Mouse (Mus musculus): Measurements from ENCODE around the gene Ppard. TPM values are rescaled to one million over a fixed set of nuclear protein-coding genes. Genes with fewer than 3 reads are reported as not detected.

Gene Ppard
- total and polyA plus RNA-seq, 2 experiments from 2014 or later, result 1.4 to 23.1 TPM

DNA sequence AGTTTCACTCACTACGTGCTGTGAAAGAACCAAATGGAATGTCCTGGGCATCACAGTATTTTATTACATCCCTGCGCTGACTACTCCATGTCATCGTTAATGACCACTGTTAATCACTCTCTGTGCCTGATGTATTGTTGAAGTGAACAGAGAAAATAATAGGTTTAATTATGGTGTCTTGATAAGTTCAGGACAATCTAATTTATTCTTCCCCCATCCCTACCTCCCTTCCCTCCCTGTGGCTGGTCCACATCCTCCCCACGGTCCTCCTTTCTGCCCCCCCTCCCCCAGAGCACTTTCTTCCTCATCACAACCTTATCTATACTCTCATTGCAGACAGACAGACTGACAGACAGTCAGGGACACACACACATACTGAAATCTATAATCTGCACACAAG, 22.3 kb downstream of the Ppard start:
- H3K9me3 ChIP-seq (replicated peaks; ENCODE audit: control insufficient read depth, low read length), result no peaks in the 10 kb centered on the region; the same call in 1 of the 2 replicates
- TF ChIP-seq EP300 (IDR thresholded peaks at IDR 0.05; ENCODE audit: low read depth) (no peak), CTCF (IDR thresholded peaks at IDR 0.05; ENCODE audit: low read depth) (no peak)
- H3K27ac ChIP-seq (ENCODE audit: low read depth), result no peak overlapping the region
- H3K27me3 ChIP-seq (ENCODE audit: control insufficient read depth, insufficient read depth, low read length), result no peaks in the 10 kb centered on the region
- H3K4me2 ChIP-seq (ENCODE audit: low read depth, low read length), result no peak overlapping the region
- WGBS, result 68% methylated on average over 4 of the region's 4 CpGs
- no peak overlapping the region for H3K9ac ChIP-seq (replicated peaks; ENCODE audit: low read depth, low read length)
- H3K4me1 ChIP-seq (ENCODE audit: control insufficient read depth, insufficient read depth), result peaks cover 44% of the 10 kb centered on the region
- H3K36me3 ChIP-seq (replicated peaks; ENCODE audit: control insufficient read depth, insufficient read depth, low read length), result no peaks in the 10 kb centered on the region
- no peak for DNase-seq (ENCODE audit: low spot score)
- no peak for ATAC-seq (ENCODE audit: insufficient read depth, low read depth)
- H3K4me3 ChIP-seq (ENCODE audit: low read depth, low read length), result no peak overlapping the region

GRCm38 (mm10) chr17:28255651-28256050, 23.2 kb downstream of the Ppard start:
- H3K4me1 ChIP-seq (ENCODE audit: control insufficient read depth, insufficient read depth), result peaks cover 44% of the 10 kb centered on the region
- 33% methylated on average over 5 of the region's 5 CpGs for WGBS
- DNase-seq (ENCODE audit: low spot score) (no peak), ATAC-seq (ENCODE audit: insufficient read depth, low read depth) (no peak)
- no peaks in the 10 kb centered on the region for H3K27me3 ChIP-seq (ENCODE audit: control insufficient read depth, insufficient read depth, low read length)
- no peak overlapping the region for H3K4me3 ChIP-seq (ENCODE audit: low read depth, low read length)
- H3K4me2 ChIP-seq (ENCODE audit: low read depth, low read length), result no peak overlapping the region
- H3K9ac ChIP-seq (replicated peaks; ENCODE audit: low read depth, low read length), result no peak overlapping the region
- no peak for TF ChIP-seq CTCF (IDR thresholded peaks at IDR 0.05; ENCODE audit: low read depth)
- H3K27ac ChIP-seq (ENCODE audit: low read depth), result peak overlapping the region; percentile 85
- no peaks in the 10 kb centered on the region; the same call in 1 of the 2 replicates for H3K9me3 ChIP-seq (replicated peaks; ENCODE audit: control insufficient read depth, low read length)
- H3K36me3 ChIP-seq (replicated peaks; ENCODE audit: control insufficient read depth, insufficient read depth, low read length), result no peaks in the 10 kb centered on the region

- ATAC-seq (ENCODE audit: insufficient read depth, low read depth) (peak; percentile 71), DNase-seq (ENCODE audit: low spot score) (peak; percentile 70)
- Histone ChIP-seq H3K27ac (ENCODE audit: low read depth) (peak overlapping the region; percentile 85), H3K36me3 (replicated peaks; ENCODE audit: control insufficient read depth, insufficient read depth, low read length) (no peaks in the 10 kb centered on the region), H3K27me3 (ENCODE audit: control insufficient read depth, insufficient read depth, low read length) (no peaks in the 10 kb centered on the region), H3K9me3 (replicated peaks; ENCODE audit: control insufficient read depth, low read length) (no peaks in the 10 kb centered on the region; the same call in 1 of the 2 replicates), H3K9ac (replicated peaks; ENCODE audit: low read depth, low read length) (no peak overlapping the region), H3K4me2 (ENCODE audit: low read depth, low read length) (peak overlapping the region; percentile 45), H3K4me3 (ENCODE audit: low read depth, low read length) (no peak overlapping the region), H3K4me1 (ENCODE audit: control insufficient read depth, insufficient read depth) (peaks cover 38% of the 10 kb centered on the region)
- 45% methylated on average over 13 of the region's 13 CpGs for WGBS
- no peak for TF ChIP-seq CTCF (IDR thresholded peaks at IDR 0.05; ENCODE audit: low read depth)
- TF ChIP-seq EP300 (IDR thresholded peaks at IDR 0.05; ENCODE audit: low read depth), result peak; percentile 67; the same call in 1 of the 2 replicates
These were observed 24.3 kb downstream of the Ppard start for GRCm38 (mm10) chr17:28256651-28257328.

GRCm38 (mm10) chr17:28258325-28258724, 25.8 kb downstream of the Ppard start:
- DNase-seq (ENCODE audit: low spot score) (no peak), ATAC-seq (ENCODE audit: insufficient read depth, low read depth) (no peak)
- Histone ChIP-seq H3K27ac (ENCODE audit: low read depth) (no peak overlapping the region), H3K36me3 (replicated peaks; ENCODE audit: control insufficient read depth, insufficient read depth, low read length) (no peaks in the 10 kb centered on the region), H3K9ac (replicated peaks; ENCODE audit: low read depth, low read length) (no peak overlapping the region), H3K27me3 (ENCODE audit: control insufficient read depth, insufficient read depth, low read length) (no peaks in the 10 kb centered on the region), H3K4me1 (ENCODE audit: control insufficient read depth, insufficient read depth) (peaks cover 23% of the 10 kb centered on the region), H3K4me3 (ENCODE audit: low read depth, low read length) (no peak overlapping the region), H3K4me2 (ENCODE audit: low read depth, low read length) (no peak overlapping the region), H3K9me3 (replicated peaks; ENCODE audit: control insufficient read depth, low read length) (no peaks in the 10 kb centered on the region; the same call in 1 of the 2 replicates)
- 84% methylated on average over 9 of the region's 9 CpGs for WGBS
- TF ChIP-seq CTCF (IDR thresholded peaks at IDR 0.05; ENCODE audit: low read depth) (no peak), EP300 (IDR thresholded peaks at IDR 0.05; ENCODE audit: low read depth) (no peak)

DNA sequence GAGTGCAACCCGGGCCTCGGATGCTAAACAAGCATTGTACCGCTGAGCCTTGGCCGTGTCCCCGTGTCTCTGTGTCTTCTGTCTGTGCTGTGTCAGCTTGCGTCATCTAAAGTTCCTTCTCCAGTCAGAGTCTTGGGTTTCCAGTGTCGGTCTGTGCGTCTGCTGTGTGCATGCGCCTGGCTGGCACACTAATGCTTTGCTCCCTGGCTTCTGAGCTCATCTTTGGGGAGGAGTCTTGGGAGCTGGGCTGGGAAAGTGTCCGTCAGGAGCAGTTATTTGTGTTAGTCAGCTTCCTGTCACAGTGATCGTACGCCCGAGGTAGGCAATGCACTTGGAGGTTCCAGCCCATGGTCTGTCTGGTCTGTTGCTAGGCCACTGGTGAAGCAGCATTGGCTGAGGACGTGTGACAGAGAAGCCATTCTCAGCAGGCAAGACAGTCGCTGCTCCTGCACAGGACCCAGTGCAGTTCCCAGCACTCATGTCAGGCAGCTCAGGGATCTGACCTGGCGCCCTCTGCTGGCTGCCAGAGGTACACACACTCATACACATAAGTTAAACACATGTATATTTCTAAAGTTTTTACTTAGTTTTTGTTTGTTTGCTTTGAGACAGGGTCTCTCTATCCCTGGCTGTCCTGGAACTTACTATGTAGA, 27.5 kb downstream of the Ppard start:
- peaks cover 22% of the 10 kb centered on the region for H3K4me1 ChIP-seq (ENCODE audit: control insufficient read depth, insufficient read depth)
- peak; percentile 25 for DNase-seq (ENCODE audit: low spot score)

More for the DNA sequence above, 27.5 kb downstream of the Ppard start:
- Histone ChIP-seq H3K4me2 (ENCODE audit: low read depth, low read length) (no peak overlapping the region), H3K9ac (replicated peaks; ENCODE audit: low read depth, low read length) (no peak overlapping the region), H3K9me3 (replicated peaks; ENCODE audit: control insufficient read depth, low read length) (no peaks in the 10 kb centered on the region; the same call in 1 of the 2 replicates), H3K27ac (ENCODE audit: low read depth) (peak overlapping the region; percentile 30; the same call in 1 of the 2 replicates), H3K4me3 (ENCODE audit: low read depth, low read length) (no peak overlapping the region), H3K27me3 (ENCODE audit: control insufficient read depth, insufficient read depth, low read length) (no peaks in the 10 kb centered on the region), H3K36me3 (replicated peaks; ENCODE audit: control insufficient read depth, insufficient read depth, low read length) (no peaks in the 10 kb centered on the region)
- ATAC-seq (ENCODE audit: insufficient read depth, low read depth), result peak; percentile 29
- TF ChIP-seq EP300 (IDR thresholded peaks at IDR 0.05; ENCODE audit: low read depth) (no peak), CTCF (IDR thresholded peaks at IDR 0.05; ENCODE audit: low read depth) (peak; percentile 28; the same call in 1 of the 2 replicates)
- WGBS, result 74% methylated on average over 16 of the region's 16 CpGs
